Mouse (Mus musculus): ENCODE measurements around the gene Adamts2. TPM values are rescaled to one million over a fixed set of nuclear protein-coding genes. Genes with fewer than 3 reads are reported as not detected.

Gene Adamts2
- total RNA-seq, 2 experiments from 2014 or later: 8.2 to 12.6 TPM

DNA sequence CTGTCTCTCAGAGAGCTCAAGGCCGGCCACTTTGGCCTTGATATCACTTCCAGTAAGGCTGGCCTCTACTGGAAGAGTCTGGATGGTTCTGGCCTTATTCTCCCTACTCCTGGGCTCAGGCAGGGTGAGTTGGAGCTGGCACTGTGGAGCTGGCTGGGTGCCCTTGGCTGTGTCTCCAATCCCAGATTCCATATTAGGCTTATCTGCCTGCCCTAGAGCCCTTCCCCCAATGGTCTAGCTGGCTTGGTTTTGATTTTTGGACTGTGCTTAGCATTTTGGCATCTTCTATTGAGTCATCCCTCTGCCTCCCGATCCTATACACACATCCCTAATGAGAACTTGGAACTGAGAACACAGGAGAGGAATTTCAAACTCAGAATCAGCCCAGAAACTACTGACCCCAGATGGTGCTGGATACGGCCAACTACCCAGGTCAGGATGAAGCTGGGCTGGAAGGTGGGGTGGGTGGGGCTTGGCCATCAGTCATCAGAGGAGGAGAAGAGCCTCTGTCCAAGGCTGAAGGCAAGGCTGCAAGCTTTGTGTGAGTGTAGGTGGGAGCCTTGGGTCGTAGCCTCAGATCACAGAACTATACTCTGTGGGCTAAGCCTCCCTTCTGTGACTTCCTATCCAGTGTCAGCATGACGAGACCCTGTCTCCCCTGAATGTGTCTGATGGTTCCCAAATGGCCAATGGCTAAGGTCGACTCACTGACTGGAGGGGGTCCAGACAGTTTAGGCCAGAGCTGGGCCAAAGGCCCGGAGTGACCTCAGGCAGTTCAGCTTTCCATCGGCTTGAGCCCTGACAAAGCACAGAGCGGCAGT lies 67.9 kb downstream of the Adamts2 start:
- peak; percentile 12 to 20 for DNase-seq (ENCODE audit: low spot score in 2 of 2)
- intact Hi-C loops (cut with DNase I): no loop called here

- intact Hi-C loops (cut with DNase I): no loop called here
- DNase-seq (ENCODE audit: low spot score in 2 of 2): no peak
Observed at GRCm38 (mm10) chr11:50670363-50670725, 68.5 kb downstream of the Adamts2 start.

DNA sequence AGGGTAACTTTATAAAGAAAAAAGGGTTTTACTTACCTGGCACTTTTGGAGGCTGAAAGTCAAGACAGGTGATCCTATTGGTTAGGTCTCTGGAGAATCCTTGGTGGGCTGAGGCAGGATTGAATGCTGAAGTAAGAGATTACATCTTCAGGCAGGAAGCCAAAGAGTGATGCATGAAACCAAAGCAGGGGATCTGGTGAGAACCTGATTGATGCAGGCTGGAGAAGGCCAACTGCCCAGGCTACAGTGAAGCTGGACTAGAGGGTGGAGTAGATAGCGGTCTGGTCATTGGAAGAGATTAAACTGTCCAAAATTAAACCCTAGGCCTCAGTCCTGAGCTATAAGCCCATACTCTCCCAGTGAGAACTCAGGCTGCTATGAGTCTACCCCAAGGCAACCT lies 69.0 kb downstream of the Adamts2 start:
- intact Hi-C loops (cut with DNase I): no loop called here
- no peak for DNase-seq (ENCODE audit: low spot score in 2 of 2)

GRCm38 (mm10) chr11:50671376-50671775 lies 69.5 kb downstream of the Adamts2 start:
- DNase-seq (ENCODE audit: low spot score in 2 of 2): no peak
- intact Hi-C loops (cut with DNase I): no loop called here

DNA sequence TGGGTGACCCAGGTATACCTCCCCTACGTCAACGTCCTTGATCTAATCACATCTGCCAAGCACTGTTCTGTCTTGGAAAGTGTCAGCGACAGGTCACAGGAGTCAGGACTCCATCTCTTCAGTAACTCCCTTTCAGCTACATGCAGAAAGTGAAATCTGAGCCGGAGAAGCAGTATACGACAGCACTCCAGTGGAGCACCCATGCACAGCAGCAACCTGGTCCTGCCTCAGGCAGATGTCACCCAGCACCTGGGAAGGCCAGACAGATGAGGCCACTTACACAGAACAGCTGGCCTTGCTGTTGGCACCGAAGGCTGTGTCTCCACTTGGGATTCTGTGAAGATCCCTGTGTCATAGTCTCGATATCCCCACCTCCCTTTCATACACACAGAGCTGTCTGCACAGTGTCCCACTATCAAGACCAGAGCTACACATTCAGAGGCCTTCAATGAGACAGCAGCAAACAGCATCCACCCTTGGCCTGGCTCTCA lies 70.0 kb downstream of the Adamts2 start:
- intact Hi-C loops (cut with DNase I): no loop called here

DNA sequence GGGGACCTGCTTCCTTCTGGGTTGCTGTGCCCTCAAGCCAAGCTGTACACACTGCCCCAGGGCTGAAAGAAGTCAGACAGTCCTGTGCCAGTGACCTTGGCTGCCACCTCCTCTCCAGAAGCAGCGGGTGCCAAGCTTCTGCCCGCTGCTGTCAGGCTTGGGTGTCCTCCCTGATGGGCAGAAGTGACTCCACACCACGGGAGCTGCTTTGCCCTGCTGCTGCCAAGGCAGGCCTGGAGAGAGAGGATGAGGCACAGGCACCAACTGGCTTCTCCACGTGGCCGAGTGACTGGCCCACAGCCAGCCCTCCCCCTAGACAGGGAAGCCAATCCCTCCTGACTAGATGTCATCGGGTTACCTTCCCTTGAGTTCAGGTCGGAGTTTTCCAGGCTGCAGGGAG lies 71.0 kb downstream of the Adamts2 start:
- no peak for DNase-seq (ENCODE audit: low spot score in 2 of 2)
- intact Hi-C loops (cut with DNase I): no loop called here

More for the DNA sequence above, 70.0 kb downstream of the Adamts2 start:
- DNase-seq (ENCODE audit: low spot score in 2 of 2): no peak

DNA sequence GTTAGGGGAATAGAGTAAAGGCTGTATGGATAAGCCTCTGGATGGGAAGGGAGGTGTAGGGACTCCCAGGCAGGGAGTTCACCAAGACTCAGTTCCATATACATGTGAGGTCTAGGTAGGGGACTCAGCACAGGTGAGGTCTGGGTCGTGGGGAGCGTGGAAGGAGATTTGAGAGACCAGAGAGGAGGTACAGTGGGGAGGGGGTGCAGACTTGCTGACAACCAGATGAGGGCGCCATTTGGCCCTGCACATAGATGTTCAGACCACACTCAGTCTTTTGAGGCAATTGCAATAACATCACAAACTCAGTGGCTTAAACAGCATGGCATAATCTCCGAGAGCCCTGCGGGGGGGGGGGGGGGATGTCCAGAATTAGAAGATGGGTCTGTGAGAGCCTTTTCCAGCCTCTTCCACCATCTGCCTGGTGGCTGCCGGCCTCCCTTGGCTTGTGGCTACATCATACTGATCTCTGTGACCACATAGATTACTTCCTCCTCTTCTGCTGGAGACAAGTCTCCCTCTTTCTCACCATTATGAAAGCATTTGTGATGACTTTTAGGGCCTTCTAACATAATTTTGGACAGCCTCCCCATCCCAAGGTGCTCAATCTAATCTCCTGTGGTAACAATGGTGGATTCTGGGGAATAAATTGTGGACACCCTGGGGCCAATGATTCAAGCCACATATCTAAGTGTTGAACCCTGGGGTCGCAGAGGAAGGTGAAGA lies 71.8 kb downstream of the Adamts2 start:
- intact Hi-C loops (cut with DNase I): no loop called here
- DNase-seq (ENCODE audit: low spot score in 2 of 2): no peak

DNA sequence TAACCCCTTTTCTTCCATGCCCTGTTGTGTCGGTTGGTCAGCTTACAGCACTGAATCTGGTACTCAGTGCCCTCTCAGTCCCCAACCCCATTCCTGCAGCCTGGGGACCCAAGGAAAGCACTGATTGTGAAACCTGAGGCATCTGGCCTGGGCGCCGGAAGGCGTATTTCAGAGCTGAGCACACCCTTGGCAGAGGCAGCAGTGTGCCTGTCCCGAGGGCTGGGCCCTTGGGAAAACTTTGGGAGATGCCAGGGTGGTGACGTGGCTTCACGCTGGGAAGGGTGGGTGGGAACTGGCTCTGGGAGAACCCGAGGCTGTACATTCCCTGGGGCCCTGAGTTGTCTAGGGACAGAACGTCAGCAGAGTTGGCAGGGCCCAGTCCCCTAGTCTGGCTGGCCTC lies 72.5 kb downstream of the Adamts2 start:
- intact Hi-C loops (cut with DNase I): no loop called here
- no peak for DNase-seq (ENCODE audit: low spot score in 2 of 2)

DNA sequence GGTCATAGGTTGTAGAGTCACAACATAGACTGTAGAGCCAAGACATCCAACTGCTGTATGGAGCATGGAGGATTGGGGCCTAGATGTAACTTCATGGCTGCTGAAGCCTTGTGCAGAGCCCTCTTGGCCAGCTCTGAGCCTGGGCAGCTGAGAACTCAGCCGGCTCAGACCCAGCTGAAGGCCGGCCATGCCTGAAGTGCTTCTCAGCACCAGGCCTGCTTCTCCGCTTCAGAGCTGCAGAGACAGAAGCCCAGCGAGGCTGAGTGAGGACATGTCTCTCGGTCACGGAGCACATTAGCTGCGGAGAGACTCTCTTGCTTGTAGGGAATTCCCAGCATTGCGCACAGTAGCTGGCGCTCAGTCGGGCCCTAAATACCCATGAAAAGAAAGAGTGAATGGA lies 76.8 kb downstream of the Adamts2 start:
- no peak for DNase-seq (ENCODE audit: low spot score in 2 of 2)
- intact Hi-C loops (cut with DNase I): no loop called here

GRCm38 (mm10) chr11:50681940-50682339 lies 80.1 kb downstream of the Adamts2 start:
- intact Hi-C loops (cut with DNase I): no loop called here
- DNase-seq (ENCODE audit: low spot score in 2 of 2): no peak

DNA sequence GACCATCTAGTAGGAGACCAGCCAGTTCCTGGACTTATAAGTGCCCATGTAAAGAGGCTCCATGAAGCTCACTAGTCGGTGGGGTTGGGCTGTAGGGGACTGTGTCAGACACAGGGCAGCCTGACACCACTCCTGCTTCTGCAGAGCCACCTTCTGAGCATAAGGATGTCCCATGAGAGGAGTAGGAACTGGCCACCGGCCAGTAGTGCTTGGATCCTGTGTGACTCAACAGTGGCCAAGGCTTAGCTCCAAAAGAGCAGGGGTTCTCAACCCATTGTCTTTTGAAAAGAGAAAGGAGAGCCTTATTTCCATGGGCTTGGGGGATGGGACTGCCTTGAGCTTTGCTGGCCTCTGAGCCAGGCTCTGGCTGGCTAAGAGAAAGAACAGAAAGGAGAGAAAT lies 81.9 kb downstream of the Adamts2 start:
- intact Hi-C loops (cut with DNase I): no loop called here
- DNase-seq (ENCODE audit: low spot score in 2 of 2): no peak

DNA sequence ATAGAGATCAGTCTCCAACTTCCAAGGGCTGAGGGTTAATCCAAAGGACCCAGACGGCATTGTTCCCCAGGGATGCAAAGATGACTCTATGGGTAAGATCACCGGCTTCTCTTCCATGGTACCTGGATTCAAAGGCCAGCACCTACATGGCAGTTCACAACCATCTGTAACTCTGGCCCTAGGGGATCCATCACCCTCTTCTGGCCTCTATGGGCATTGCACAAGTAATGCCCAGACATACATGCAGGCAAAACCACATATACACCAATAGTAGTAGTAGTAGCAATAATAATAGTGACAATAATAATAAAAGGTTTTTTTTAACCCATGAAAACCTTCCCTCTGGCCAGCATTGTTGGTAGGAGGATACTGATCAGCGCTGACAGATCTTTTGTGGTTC lies 86.7 kb downstream of the Adamts2 start:
- intact Hi-C loops (cut with DNase I): no loop called here
- no peak for DNase-seq (ENCODE audit: low spot score in 2 of 2)

DNA sequence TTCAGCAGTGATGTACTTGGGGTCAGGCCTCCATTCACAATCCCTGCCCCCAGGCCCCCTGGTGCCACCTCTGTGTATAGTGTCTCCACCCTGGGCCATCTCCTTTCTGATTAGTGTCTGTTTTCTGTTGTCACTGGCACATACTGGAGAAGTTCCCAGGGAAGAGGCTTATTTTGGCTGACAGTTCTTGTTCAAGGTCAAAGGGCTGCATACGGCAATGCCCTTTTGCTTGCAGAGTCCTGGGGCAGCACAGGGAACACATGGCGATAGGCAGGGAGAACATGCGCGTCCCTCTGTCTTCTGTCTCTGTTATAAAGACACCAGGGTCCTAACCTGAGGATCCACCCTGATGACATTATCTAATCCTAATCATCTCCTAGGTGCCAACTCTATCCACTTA lies 87.8 kb downstream of the Adamts2 start:
- intact Hi-C loops (cut with DNase I): no loop called here
- no peak for DNase-seq (ENCODE audit: low spot score in 2 of 2)

- DNase-seq (ENCODE audit: low spot score in 2 of 2): no peak
- intact Hi-C loops (cut with DNase I): no loop called here
Observed at GRCm38 (mm10) chr11:50699971-50700370, 98.1 kb downstream of the Adamts2 start.

GRCm38 (mm10) chr11:50700496-50700895 lies 98.6 kb downstream of the Adamts2 start:
- DNase-seq (ENCODE audit: low spot score in 2 of 2): no peak

GRCm38 (mm10) chr11:50703397-50703796 lies 101.5 kb downstream of the Adamts2 start:
- intact Hi-C loops (cut with DNase I): no loop called here
- DNase-seq (ENCODE audit: low spot score in 2 of 2): no peak

More at GRCm38 (mm10) chr11:50700496-50700895, 98.6 kb downstream of the Adamts2 start:
- intact Hi-C loops (cut with DNase I): no loop called here

GRCm38 (mm10) chr11:50704511-50704910 lies 102.6 kb downstream of the Adamts2 start:
- DNase-seq (ENCODE audit: low spot score in 2 of 2): no peak
- intact Hi-C loops (cut with DNase I): no loop called here

GRCm38 (mm10) chr11:50707259-50707658 lies 105.4 kb downstream of the Adamts2 start:
- DNase-seq (ENCODE audit: low spot score in 2 of 2): no peak
- intact Hi-C loops (cut with DNase I): no loop called here

DNA sequence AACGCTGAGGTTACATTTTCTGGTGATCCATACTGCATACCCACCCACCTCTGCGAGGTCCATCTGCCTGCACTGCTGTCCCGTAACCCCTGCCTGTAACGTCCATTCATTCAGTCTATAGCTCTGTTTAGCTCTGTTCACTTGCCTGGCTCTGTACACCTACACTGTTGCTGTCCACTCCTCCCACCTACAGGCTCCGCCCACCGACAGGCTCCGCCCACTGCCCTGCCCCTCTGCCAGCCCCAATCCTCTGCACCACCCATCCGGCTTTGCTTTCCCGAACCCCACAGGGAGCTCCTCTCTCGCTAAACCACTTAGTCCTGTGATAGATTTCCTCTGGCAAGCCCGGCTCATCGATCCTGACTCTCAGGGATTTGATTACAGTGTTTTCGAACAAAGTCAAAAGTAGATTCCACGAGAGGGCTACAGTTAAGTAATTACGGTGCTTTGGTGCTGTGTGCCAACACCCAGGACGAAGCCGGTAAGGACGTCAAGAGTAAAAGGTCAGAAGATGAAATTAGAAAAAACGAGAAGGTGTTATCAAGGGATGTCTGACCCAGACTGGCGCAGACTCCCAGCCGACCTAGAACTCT lies 111.8 kb downstream of the Adamts2 start:
- no peak for DNase-seq (ENCODE audit: low spot score in 2 of 2)
- intact Hi-C loops (cut with DNase I): no loop called here

DNA sequence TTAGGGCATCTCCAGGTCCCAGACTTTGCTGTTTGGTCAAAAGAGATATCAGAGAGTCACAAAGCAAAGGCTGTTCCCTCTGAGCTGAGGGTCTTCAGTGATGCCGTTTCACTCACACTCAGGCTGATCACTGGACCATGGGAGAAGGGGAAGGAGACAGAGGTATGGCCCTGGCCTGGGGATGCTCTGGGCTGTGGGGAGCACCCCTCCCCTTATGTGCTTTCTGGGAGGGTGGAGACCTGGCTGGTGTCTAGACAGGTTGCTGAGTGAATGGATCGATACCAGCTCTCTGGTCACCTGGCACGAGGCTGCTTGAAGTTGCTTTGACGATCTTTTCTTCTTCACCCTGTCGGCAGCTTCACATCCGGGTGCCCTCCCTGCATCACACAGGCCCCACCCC lies 113.2 kb downstream of the Adamts2 start:
- no peak for DNase-seq (ENCODE audit: low spot score in 2 of 2)

More for the DNA sequence above, 113.2 kb downstream of the Adamts2 start:
- intact Hi-C loops (cut with DNase I): no loop called here

Measured in left cerebral cortex, postnatal 36 days (tissue).